Mouse (Mus musculus): ENCODE data around the gene Exosc8.
"Not testable (repeated sequence)": the region's sequence is repeated elsewhere in the genome, so short reads cannot be mapped to it uniquely, and the experiment has no call there.

The Exosc8 gene

GRCm38 (mm10) chr3:54735247-54736046, at the start of gene Exosc8, which contains the start of gene Alg5:
TSS of gene Exosc8 (minus strand) at chr3:54735393.
TSS of gene Alg5 (plus strand) at chr3:54735539.
- peak; percentile 96 for DNase-seq (ENCODE audit: low spot score)

- no peak for DNase-seq (ENCODE audit: low spot score)
Observed at GRCm38 (mm10) chr3:54775989-54776631, 40.9 kb upstream of the Exosc8 start.

- DNase-seq (ENCODE audit: low spot score): no peak
Observed at GRCm38 (mm10) chr3:54773613-54774012, 38.4 kb upstream of the Exosc8 start.

GRCm38 (mm10) chr3:54769349-54770275, 34.4 kb upstream of the Exosc8 start:
- DNase-seq (ENCODE audit: low spot score): no peak

- DNase-seq (ENCODE audit: low spot score): no peak
Observed at GRCm38 (mm10) chr3:54768592-54768991, 33.4 kb upstream of the Exosc8 start.

GRCm38 (mm10) chr3:54766811-54767210, 31.6 kb upstream of the Exosc8 start:
- no peak for DNase-seq (ENCODE audit: low spot score)

- no peak for DNase-seq (ENCODE audit: low spot score)
Observed at GRCm38 (mm10) chr3:54766034-54766433, 30.8 kb upstream of the Exosc8 start.

- not testable (repeated sequence) for DNase-seq (ENCODE audit: low spot score)
Observed at GRCm38 (mm10) chr3:54765521-54765920, 30.3 kb upstream of the Exosc8 start.

GRCm38 (mm10) chr3:54764418-54764817, 29.2 kb upstream of the Exosc8 start:
- no peak for DNase-seq (ENCODE audit: low spot score)

- no peak for DNase-seq (ENCODE audit: low spot score)
Observed at GRCm38 (mm10) chr3:54761258-54761657, 26.1 kb upstream of the Exosc8 start.

GRCm38 (mm10) chr3:54760321-54761115, 25.3 kb upstream of the Exosc8 start:
- no peak for DNase-seq (ENCODE audit: low spot score)

GRCm38 (mm10) chr3:54759211-54759610, 24.0 kb upstream of the Exosc8 start:
- no peak for DNase-seq (ENCODE audit: low spot score)

GRCm38 (mm10) chr3:54757446-54757845, 22.3 kb upstream of the Exosc8 start:
- no peak for DNase-seq (ENCODE audit: low spot score)

GRCm38 (mm10) chr3:54756058-54756457, 20.9 kb upstream of the Exosc8 start:
- no peak for DNase-seq (ENCODE audit: low spot score)

- peak; percentile 69 for DNase-seq (ENCODE audit: low spot score)
Observed at GRCm38 (mm10) chr3:54755145-54756041, 20.2 kb upstream of the Exosc8 start, which contains the start of gene Smad9. TSS of gene Smad9 (plus strand) at chr3:54755582.

- DNase-seq (ENCODE audit: low spot score): no peak
Observed at GRCm38 (mm10) chr3:54753411-54753810, 18.2 kb upstream of the Exosc8 start.

GRCm38 (mm10) chr3:54745799-54746198, 10.6 kb upstream of the Exosc8 start:
- DNase-seq (ENCODE audit: low spot score): peak; percentile 62

GRCm38 (mm10) chr3:54741965-54742364, 6.8 kb upstream of the Exosc8 start:
- no peak for DNase-seq (ENCODE audit: low spot score)

GRCm38 (mm10) chr3:54737317-54737716, 2.1 kb upstream of the Exosc8 start:
- DNase-seq (ENCODE audit: low spot score): no peak

Measured in testis, postnatal 10 days (tissue).